Mouse (Mus musculus) ovary, adult 18-20 months (tissue): ENCODE measurements at regions not wholly inside any gene's neighbourhood (a gene's known extent, or its start where the extent isn't known, plus 50 kb on each side); places are given as distances from the start of the nearest gene placed in this dataset.

ENCODE experiments used
- DNase-seq: peaks from one replicate; pipeline ENCODE4 v3.0.0; 2022; ENCODE audit warnings: low spot score, mixed read lengths

- DNase-seq, result no peak
Observed at GRCm38 (mm10) chr5:96931576-96932152, 65.8 kb upstream of the Bmp2k start.

GRCm38 (mm10) chr5:96936239-96936638 lies 61.2 kb upstream of the Bmp2k start:
- no peak for DNase-seq

GRCm38 (mm10) chr5:96938718-96939117 lies 58.8 kb upstream of the Bmp2k start:
- no peak for DNase-seq

GRCm38 (mm10) chr5:96939273-96939672 lies 58.2 kb upstream of the Bmp2k start:
- DNase-seq, result no peak

GRCm38 (mm10) chr5:96940170-96941086 lies 57.1 kb upstream of the Bmp2k start:
- no peak for DNase-seq

DNA sequence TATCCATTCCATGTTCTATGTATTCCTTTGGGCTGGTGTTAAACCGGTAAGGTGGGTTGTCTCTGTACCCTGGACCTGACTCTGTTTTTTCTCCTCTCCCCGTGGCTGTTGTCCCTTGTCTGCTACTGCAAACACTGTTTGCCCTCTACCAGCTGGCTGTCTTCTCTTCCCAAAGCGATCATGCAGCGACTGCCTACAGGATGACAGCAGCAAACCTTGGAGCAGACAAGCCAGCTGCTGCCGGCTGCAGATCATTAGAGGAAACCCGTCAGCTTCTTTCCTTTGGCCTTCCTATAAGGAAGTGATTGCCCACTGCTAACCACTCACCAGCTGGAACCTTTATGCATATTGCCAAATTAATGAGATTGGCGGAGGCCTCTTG lies 56.4 kb upstream of the Bmp2k start:
- DNase-seq, result no peak

DNA sequence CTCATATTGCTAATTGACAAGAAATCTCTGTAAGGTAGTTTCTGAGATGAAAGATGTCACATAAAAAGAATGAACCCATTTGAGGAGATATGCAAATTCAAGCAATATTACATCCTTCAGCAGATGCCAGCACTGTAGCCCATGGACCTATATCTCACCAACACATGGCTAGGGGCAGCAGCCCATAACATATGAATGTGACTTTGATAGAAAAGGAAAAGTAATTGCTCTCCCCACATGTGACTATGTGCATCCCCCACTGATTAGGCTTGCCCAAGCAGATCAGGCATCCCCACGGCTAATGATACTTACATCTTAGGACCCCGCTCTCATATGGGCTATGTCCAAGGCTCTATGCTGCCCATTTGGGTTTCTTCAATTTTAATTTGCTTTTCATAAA lies 56.0 kb upstream of the Bmp2k start:
- DNase-seq, result no peak
